Mouse (Mus musculus) cerebellum, postnatal 14 days (tissue): Measurements from ENCODE around the gene Bicd1.

ENCODE experiments used
- DNase-seq, 2 experiments: peaks; one replicate each; pipeline ENCODE4 v3.0.0; 2021; ENCODE audit warnings: mixed read lengths in 2 of 2

Bicd1 gene

DNA sequence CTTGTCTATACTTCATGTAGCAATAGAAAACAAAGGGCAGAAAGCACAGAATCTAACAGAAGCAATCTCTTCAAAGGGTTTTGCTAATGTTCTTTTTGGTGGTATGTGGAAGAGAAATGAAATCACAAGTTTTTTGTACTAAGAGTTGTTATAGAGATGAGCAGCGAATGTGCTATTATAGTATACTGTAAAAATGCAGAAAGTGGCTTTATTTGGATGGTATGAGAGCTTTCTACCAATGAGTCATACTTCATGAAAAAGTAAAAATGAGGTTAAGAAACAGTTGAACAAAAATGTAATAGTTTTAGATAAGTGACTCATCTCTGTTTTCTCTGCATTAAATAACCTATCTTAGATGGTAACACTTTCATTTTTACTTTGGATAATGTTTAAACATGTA, 165.6 kb downstream of the Bicd1 start:
- DNase-seq = no peak

- no peak for DNase-seq
These were observed 171.4 kb downstream of the Bicd1 start for GRCm38 (mm10) chr6:149580053-149580452.

- DNase-seq = no peak
These were observed 177.2 kb downstream of the Bicd1 start for GRCm38 (mm10) chr6:149585708-149586504.
